Mouse (Mus musculus) activated CD4-positive, CD25-positive, alpha-beta regulatory T cell (primary cell): Measurements from ENCODE around the gene Neurod4. TPM values are rescaled to one million over a fixed set of nuclear protein-coding genes. Genes with fewer than 3 reads are reported as not detected.

Experiments used
- polyA plus RNA-seq, 2 experiments: library from polyadenylated mRNA; unstranded; fragments of 100-300 nt; shearing (Covaris generic); gene quantifications; one replicate each; pipeline ENCODE4 v1.2.1; 2017

The Neurod4 gene
- not detected for polyA plus RNA-seq

GRCm38 (mm10) chr10:130280066-130280465 is at the start of gene Neurod4:
TSS of gene Neurod4 (minus strand) at chr10:130280240.

DNA sequence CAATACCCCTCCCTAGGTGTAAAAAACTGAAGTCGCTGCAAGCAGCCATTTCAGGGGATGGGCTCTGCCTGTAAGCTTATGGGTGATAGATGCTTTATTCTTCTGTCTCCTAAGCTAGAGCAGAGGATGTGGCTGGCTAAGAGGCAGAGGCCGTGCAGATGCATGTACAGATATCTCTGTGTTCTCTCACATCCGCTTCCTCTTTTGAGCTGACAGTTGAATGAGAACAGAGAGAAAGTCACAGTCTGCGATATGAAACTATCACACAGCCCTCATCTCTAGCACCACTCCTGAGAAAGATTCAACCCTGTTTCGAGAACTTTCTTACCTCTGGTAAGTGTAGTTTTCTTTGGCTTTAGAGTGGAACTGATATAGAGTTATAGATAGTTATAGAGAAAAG is 42.6 kb upstream of the Neurod4 start, which contains the start of gene Tespa1:
TSS of gene Tespa1 (plus strand) at position 234 of the 400 bp plus-strand sequence.

Other genes starting within 250 kb of the Neurod4 start
- not detected for gene Olfr821, start 249.9 kb downstream of the Neurod4 start, polyA plus RNA-seq
- gene Olfr822, start 209.0 kb downstream of the Neurod4 start, polyA plus RNA-seq, result under 1 TPM; 0.07 to 0.20 TPM
- not detected for gene Olfr823, start 164.9 kb downstream of the Neurod4 start, polyA plus RNA-seq
- not detected for gene Olfr824, start 150.2 kb downstream of the Neurod4 start, polyA plus RNA-seq
- gene Olfr825, start 113.5 kb downstream of the Neurod4 start, polyA plus RNA-seq, result under 1 TPM in 1 of 2 experiments, not detected in 1; 0.23 TPM
- under 1 TPM in 1 of 2 experiments, not detected in 1; 0.42 TPM for gene Olfr826, start 96.1 kb downstream of the Neurod4 start, polyA plus RNA-seq
- gene Olfr827, start 65.8 kb downstream of the Neurod4 start, polyA plus RNA-seq, result not detected
- gene Tespa1, start 42.6 kb upstream of the Neurod4 start, polyA plus RNA-seq, result 100 to 1,000 TPM; 125 to 232 TPM
- under 1 TPM; 0.70 to 0.75 TPM for gene Vmn2r84, start 114.1 kb upstream of the Neurod4 start, polyA plus RNA-seq
- gene Vmn2r85, start 149.5 kb upstream of the Neurod4 start, polyA plus RNA-seq, result under 1 TPM in 1 of 2 experiments, not detected in 1; 0.06 TPM
- under 1 TPM in 1 of 2 experiments, not detected in 1; 0.25 TPM for gene Vmn2r86, start 175.8 kb upstream of the Neurod4 start, polyA plus RNA-seq
- not detected for gene Vmn2r87, start 217.2 kb upstream of the Neurod4 start, polyA plus RNA-seq